Mouse (Mus musculus) urinary bladder, postnatal 4 days (tissue): ENCODE measurements at regions not wholly inside any gene's neighbourhood (a gene's known extent, or its start where the extent isn't known, plus 50 kb on each side); places are given as distances from the start of the nearest gene placed in this dataset.

Experiments
- DNase-seq, 2 experiments: peaks; one replicate each; pipeline ENCODE4 v3.0.0; 2021 to 2022; ENCODE audit warnings: low spot score in 2 of 2

- no peak for DNase-seq
Measured at GRCm38 (mm10) chr15:36888351-36889069, 119.1 kb downstream of the Zfp706 start.

DNA sequence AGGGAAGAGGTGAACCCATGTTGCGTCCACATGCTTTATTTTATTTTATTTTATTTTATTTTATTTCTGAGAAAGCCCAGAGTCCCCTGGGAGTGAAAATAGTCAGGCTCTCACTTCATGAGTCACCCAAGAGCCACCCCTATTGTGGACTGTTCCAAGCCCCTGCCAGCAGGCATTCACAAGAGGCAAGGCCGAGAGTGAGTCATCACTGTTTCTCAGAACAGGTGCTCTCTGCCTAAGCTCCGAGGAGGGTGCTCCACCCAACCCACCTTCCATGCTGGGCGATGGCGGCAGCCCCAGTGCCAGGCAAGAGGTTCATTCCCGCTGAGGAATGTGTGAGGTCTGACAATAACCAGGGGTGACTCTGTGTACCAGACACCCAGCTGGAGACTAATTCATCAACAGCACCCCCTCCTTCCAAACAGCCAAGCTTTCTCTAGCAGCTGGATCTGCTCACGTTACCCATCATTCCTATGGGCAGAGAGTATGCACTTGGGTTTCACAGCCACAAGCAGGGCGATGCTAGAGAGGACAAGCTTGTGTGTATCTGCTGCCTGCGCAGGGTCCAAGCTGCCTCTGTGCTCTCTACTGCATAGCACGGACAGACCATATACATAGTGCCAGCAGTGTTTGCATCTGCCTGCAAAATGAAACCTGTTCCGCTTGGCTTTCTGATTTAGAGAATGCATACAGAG is 122.8 kb downstream of the Zfp706 start:
- no peak for DNase-seq

DNA sequence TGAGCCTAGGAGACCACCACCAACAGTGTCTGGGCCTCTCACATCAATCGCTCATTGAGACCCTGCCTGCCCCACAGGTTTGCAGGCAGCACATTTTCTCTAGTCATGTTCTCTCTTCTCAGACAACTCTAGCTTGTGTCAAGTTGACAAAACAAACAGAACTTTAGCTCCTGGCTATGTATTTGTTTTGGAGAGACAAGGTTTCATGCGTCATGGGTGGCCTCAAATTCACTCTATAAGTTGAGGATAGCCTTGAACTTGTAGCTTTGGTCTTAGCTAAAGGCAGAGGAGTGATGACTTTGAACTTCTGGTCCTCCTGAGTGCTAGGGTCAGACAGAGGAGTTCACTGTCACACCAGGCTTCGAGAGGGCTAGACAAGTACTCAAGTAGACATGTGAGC is 123.5 kb downstream of the Zfp706 start:
- no peak for DNase-seq

DNA sequence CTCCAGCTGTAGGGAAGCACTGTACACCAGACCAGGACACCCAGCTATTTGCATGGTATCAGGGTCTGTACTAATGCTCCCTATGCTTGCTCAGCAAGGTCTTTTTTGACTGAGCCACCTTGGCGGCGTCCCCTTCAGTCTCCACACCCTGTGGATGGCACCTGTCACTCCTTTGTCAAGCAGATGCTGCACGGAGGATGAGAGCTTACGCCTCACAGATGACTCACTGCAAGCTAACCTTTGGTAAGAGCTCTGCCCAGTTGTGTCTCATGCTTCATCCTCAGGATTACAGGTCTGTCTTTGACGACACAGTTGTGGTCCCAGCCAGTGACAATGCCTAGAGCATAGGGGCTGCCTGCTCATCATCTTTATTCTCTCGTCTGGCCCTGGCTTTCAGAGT is 124.4 kb downstream of the Zfp706 start:
- no peak for DNase-seq

DNA sequence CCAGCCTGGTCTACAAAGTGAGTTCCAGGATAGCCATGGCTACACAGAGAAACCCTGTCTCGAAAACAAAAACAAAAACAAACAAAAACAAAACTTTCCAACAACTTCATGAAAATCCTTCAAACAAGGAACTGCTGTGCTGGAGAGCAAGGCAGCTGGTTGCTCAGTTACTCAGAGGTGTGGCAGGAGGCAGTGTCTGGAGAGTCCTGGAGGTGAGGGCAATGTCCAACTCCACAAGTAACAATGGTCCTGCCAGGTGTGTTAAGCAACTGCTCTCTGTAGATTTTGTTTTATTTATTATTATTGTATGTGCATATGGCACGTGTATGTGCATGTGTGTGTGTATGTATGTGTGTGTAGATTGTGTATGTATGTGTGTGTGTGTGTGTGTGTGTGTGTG is 126.0 kb downstream of the Zfp706 start:
- no peak for DNase-seq

- no peak for DNase-seq
Measured at GRCm38 (mm10) chr15:36880602-36881001, 127.0 kb downstream of the Zfp706 start.

GRCm38 (mm10) chr15:36879587-36879986 is 128.0 kb downstream of the Zfp706 start:
- no peak for DNase-seq

- DNase-seq, result no peak
Measured at GRCm38 (mm10) chr15:36878960-36879359, 128.6 kb downstream of the Zfp706 start.

- DNase-seq, result no peak
Measured at GRCm38 (mm10) chr15:36878276-36878675, 129.3 kb downstream of the Zfp706 start.

GRCm38 (mm10) chr15:36877501-36877900 is 130.1 kb downstream of the Zfp706 start:
- no peak for DNase-seq

GRCm38 (mm10) chr15:36875980-36876778 is 131.4 kb downstream of the Zfp706 start:
- DNase-seq, result no peak

DNA sequence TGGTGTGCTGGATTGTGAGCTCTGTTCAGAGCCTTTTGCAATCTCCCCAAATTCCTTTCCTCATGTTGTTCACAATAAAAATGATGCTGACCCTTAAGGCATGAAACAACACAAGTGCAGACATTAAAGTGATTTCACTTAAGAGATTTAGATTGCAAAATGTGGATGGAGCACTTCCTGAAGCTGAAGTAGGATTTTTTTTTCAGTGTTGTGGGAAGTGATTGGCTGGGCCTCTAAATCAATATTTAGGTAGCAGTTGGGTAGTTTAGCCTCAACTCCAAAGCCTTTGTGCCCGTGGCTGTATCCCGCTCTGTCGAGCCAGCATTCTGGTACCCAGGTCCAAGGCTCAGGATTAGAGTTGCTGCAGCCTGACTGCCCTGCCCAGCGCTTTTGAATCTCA is 133.0 kb downstream of the Zfp706 start:
- DNase-seq, result no peak

- DNase-seq, result no peak
Measured at GRCm38 (mm10) chr15:36873884-36874243, 133.7 kb downstream of the Zfp706 start.

DNA sequence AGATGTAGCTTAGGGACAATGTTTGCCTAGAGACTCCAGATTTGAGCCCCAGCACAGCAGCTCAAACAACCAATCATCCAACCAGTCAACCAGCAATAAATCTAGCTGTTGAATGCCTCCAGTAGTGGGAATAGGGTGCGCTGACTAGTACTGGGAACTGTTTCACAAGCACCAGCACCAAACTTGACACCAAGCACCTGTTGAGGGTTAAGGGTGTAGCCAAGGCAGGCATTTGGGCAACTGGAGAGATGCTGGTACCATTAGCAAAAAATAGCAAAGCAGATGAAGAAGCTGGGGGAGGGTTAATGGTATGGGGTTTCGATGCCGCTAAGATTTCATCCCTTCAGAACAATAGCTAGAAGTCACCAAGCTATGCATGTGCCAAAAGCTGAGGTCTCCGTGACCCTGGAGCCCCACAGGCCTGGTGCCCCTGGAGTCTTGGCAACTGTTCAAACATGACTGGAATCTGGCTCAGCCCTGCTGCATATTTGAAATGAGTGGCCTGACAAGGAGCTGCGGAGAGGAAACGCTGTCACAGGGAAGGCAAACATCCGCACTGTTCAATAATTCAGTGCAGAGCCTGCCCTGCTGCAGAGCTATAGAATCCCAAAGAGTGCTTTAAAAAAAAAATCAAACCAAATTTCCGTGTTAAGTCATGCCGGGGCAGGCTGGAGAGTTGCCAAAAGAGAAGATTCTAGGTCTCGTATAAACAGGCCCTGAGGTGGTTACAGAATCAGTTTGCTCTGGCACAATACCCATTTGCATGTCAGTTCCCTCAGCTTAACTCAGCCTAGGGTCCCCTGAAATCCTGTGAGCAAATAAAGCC is 134.3 kb downstream of the Zfp706 start:
- DNase-seq, result peak in 1 of 2 experiments; percentile 56

DNA sequence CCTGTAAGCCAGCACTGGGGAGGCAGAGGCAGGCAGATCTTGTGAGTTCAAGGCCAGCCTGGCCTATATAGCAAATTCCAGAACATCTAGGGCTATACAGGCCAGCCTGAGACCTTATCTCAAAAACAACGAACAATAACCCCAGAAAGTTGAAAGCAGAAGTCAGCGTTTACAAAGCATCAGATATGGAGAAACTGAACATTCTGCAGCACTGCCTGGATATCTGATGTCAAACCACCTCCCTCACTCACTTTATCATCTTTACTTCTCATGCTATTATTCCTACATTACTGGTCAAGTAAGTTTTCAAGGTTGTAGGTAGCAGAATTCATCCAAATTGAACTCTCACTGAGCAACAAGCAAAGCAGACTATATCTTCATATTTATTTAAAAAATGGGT is 135.0 kb downstream of the Zfp706 start:
- DNase-seq, result no peak

- no peak for DNase-seq
Measured at GRCm38 (mm10) chr15:36870717-36871116, 136.9 kb downstream of the Zfp706 start.

GRCm38 (mm10) chr15:36870094-36870493 is 137.5 kb downstream of the Zfp706 start:
- no peak for DNase-seq

DNA sequence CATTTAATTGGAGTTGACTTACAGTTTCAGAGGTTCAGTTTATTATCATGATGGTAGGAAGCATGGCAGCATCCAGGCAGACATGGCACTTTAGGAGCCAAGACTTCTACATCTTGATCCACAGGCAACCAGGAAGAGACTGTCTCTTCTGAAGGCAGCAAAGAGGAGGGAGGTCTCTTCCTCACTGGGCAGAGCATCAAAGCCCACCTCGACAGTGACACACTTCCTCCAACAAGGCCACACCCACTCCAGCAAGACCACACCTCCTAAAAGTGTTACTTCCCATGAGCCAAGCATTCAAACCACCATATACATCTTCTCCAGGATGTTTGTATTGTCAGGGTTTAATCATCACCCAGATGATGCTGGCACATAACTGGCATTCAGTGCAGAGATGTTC is 141.5 kb downstream of the Zfp706 start:
- DNase-seq, result no peak

DNA sequence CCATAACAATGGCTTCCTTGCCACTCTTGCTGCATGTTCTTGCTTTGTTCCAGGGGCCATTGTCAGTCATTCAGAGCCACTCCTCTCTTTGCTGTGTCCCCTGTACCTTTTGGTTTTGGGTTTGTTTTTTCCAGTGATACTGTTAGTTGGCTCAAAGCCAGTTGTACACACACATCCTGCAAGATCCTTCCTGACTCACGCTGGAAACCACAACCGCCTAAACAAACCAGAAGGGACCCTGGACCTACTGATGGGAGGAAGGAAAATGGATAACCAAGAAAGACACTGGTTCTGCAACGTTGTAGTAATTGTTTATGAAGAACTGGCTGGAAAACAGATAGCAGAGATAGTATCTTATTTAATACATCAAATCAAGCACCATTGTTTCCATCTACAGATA is 142.2 kb downstream of the Zfp706 start:
- DNase-seq, result no peak

DNA sequence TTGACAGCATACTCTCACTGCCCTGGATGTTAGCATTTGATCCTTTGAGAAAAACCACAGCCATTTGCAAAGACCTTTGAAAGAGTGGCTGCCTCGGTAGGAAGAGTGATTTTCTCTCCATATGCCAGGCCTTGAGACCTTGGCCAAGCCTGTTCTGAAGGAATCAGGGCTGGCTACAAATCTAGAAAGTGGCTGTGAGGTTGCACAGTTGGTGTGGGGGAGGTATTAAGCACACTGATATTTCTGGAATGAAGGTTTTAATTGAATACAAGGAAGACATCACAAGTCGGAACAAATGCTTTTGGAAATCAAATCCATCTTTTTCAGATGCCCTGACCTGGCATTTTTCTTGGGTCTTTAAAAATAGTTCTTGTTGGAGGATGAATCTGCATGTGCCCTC is 143.5 kb downstream of the Zfp706 start:
- no peak for DNase-seq

DNA sequence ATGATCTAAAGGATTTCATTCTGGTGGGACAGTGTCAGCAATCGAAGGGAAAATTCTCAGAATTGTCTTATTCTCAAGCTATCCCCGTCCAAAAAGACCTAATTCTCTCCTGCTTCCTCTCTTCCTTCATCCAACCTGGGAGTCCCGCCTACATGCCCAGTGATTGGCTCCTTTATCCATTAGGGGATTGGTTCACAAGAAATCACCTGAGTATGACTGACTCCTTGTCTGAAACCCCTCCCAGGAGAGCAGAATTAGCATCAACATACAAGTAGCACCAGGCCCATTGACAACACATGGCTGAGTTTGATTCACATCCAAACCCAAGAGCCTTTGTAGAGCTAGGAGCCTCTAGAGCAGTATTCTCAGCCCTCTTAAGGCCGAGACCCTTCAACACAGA is 148.9 kb downstream of the Zfp706 start:
- DNase-seq, result no peak

GRCm38 (mm10) chr15:36857622-36858021 is 150.0 kb downstream of the Zfp706 start:
- DNase-seq, result no peak
